Mouse (Mus musculus) c-Kit-negative CD71-positive TER-119-positive erythroid progenitor cells, embryonic 14.5 days (primary cell): ENCODE data around the gene Saxo1.

Experiments
- DNase-seq: peaks from one replicate; pipeline ENCODE4 v3.0.0-alpha.2; 2013; ENCODE audit warnings: low read depth, low spot score

Gene Saxo1

DNA sequence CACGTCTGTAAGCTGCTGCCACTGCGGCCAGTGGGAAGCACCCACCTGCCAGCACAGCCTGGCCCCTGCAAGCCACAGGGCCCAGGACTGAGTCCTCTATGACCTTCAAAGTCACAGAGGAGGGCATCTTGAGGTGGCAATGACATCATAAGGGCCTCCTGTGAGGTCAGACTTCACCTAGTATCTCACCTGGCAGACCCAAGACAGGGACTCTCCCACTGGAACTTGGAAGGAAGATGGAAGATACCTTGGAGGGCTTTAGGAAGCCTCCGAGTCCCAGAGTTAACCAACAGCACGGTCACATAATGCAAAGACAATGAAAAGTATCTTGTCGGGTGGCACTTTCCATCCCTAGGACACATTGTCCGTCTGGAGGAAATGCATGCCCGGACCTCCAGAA is at the start of gene Saxo1:
Gene Saxo1 (minus strand): TSS at position 101 of the 400 bp plus-strand sequence.
- no peak for DNase-seq

GRCm38 (mm10) chr4:86591304-86591703 is 33.2 kb upstream of the Saxo1 start:
- no peak for DNase-seq

DNA sequence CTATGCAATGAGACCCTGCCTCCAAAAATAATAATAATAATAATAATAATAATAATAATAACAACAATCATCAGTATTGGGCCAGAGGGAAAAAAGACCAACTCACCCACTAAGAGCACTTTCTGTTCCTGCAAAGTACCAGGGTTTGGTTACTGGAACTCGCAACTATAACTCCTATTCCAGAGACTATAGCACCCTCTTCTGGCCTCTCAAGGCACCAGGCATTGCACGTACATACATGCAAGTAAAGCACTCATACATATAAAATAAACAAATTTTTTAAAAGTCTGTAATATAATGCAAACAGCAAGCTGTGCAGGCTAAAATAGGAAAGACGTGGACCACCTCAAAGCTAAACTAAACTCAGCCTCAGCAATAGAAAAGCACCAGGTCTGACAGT is 30.1 kb upstream of the Saxo1 start:
- DNase-seq, result no peak

- DNase-seq, result no peak
These were observed 22.5 kb upstream of the Saxo1 start for GRCm38 (mm10) chr4:86580591-86580990.

GRCm38 (mm10) chr4:86580056-86580455 is 21.9 kb upstream of the Saxo1 start:
- no peak for DNase-seq

DNA sequence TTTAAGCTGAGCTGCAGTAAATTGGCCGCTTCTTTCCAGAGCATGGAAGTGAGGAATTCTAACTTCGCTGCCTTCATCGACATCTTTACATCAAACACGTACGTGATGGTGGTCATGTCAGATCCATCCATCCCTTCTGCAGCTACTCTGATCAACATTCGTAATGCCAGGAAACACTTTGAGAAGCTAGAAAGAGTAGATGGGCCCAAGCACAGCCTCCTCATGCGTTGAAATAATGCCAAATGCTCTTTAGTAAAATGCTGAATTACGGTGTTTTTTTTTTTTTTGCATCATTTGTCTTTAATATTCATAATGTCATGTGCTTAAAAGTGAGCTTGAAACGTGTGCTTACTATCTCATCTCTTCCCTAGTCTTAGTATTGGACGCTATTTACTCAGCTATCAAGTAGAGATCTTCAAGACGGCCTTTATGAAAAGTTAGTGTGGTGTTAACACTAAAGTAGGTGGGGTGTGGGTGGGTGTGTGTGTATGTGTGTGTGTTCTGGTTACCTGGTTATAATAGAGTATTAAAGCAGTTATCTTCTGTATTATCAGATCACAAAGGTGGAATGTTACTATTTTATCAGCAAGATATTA is 18.6 kb upstream of the Saxo1 start:
- DNase-seq, result no peak

DNA sequence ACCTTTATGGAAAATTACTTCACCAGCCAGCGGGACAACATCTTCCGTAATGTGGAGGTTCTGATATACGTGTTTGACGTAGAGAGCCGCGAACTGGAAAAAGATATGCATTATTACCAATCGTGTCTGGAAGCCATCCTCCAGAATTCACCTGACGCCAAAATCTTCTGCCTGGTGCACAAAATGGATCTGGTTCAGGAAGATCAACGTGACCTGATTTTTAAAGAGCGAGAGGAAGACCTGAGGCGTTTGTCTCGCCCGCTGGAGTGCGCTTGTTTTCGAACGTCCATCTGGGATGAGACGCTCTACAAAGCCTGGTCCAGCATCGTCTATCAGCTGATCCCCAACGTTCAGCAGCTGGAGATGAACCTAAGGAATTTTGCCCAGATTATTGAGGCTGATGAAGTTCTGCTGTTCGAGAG is 18.0 kb upstream of the Saxo1 start:
- DNase-seq, result peak; percentile 27

DNA sequence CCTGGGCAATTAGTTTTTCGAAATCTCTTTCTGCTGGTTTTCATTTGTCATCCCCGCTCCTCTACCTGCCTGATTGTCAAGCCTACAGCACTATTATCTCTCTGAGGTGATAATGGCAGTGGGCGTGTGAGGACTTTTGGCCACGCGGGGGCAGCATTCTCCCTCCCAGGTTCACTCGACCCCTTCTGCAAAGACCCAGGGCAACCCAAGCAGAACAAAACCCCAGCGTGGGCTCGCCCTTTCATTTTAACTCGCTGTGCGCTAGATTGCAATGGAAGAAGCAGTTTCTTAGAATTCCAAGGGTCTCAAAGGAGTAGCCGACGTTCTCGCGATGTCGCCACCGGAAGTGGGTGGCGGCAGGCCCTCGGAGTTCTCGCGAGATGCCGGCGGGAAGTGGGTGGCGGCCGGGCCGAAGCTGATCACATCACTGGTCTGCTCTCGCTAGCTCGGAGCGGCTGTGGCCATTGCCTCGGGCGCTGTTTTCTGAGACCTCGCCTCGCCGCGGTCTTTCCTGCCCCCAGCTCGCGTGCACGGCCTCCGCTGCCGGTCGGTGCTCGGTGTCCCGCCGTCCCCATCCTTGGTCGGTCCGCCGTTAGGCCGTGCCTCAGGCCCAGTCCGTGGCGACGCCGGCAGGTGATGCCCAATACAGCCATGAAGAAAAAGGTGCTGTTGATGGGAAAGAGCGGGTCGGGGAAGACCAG is 17.3 kb upstream of the Saxo1 start, which contains the start of gene Rraga:
Gene Rraga (plus strand): TSS at position 386 of the 701 bp plus-strand sequence.
- DNase-seq, result peak; percentile 88

GRCm38 (mm10) chr4:86574939-86575282 is 16.8 kb upstream of the Saxo1 start:
- no peak for DNase-seq

DNA sequence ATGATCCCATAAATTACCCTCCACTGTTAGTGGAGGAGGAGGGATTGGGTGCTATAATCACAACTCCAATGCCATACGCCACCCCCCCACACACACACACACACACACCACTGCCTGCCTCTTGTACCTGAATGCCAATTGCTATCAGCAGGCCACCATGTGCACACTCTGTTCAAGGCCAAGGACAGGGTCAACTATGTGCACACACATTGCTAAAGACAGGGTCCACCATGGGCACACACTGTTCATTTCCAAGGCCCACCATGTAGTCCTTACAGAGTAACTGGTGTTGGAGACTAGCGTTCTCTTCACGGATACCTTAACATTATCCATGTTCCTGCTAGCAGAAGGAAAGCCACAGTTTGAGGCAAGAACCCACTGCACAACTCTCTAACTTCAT is 2.9 kb upstream of the Saxo1 start:
- no peak for DNase-seq

DNA sequence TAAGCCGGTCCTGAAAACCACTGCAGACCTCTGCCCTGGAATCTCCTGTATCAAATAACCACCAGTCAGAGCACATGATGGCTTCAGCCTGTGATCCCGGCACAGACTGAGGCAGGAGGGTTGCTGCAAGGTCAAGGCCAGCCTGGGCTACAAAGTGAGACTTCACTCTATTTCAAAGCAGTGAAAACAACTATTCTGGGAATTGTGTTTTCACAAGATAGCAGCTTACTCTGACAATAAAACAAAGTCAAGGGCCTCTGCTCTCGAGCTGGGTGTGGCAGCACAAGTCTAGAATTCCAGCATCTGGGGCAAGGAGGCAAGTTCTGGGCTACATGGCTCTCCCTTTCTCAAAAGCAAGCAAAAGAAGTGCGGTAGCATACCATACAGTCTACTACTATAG is 878 bp upstream of the Saxo1 start:
- no peak for DNase-seq

GRCm38 (mm10) chr4:86557371-86557770 is 757 bp downstream of the Saxo1 start:
- DNase-seq, result no peak

- DNase-seq, result peak; percentile 25
These were observed 3.0 kb downstream of the Saxo1 start for GRCm38 (mm10) chr4:86555035-86555707.

DNA sequence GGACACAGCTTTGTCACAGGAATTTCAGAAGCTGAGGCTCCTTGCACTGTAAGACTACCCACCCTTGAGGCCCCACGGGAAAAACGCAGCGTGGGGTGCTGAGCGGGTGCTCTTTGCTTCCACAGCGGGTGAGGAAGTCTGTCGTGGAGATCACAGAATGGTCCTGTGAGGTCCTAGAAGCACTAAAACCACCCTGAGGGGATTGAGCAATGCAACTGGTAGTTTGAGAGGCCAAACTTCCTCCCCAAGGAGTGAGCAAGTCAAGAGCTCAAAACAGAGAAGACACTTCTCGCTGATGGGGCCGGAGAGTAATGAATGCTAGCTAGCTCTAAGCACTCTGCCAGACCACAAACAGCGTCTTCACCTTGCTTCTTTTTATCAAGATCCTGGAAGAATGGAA is 9.8 kb downstream of the Saxo1 start:
- no peak for DNase-seq

- no peak for DNase-seq
These were observed 12.5 kb downstream of the Saxo1 start for GRCm38 (mm10) chr4:86545615-86546014.

DNA sequence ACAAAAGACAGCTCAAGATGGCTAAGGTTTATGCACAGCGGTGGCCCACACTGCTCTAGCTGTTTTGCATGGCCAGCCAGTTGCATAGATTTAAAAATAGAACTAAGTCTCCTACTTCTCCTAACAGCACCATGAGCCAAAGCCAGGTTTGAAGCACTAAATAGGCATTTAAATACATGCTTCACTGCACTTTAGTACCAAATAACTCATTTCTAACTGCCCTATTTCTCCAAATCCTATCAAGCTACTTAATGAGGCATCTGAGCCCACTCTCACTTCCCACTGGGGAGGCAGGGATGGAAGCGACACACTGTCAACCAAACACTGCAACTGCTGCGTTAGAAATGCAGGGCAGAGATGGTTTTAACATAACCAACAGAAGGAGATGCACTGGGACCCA is 14.1 kb downstream of the Saxo1 start:
- no peak for DNase-seq

DNA sequence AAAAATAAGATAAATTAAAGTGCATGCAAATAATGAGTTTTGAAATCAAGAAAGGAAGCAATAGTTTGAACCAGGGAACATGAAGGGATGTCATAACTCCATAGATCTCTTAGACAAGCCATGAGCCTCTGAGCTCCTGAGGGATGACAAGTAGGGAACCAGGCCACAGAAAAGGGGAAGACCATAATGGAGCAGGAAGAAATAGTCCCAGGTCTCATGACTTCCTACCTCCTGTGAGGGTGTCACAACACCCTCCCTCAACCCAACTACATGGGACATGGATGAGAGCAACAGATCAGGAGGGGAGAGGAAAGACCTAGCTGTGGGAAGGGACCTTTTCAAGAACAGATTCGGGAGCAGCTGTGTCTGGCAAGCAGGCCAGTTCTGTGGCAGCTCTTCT is 16.6 kb downstream of the Saxo1 start:
- no peak for DNase-seq

- DNase-seq, result no peak
These were observed 19.2 kb downstream of the Saxo1 start for GRCm38 (mm10) chr4:86538936-86539335.

DNA sequence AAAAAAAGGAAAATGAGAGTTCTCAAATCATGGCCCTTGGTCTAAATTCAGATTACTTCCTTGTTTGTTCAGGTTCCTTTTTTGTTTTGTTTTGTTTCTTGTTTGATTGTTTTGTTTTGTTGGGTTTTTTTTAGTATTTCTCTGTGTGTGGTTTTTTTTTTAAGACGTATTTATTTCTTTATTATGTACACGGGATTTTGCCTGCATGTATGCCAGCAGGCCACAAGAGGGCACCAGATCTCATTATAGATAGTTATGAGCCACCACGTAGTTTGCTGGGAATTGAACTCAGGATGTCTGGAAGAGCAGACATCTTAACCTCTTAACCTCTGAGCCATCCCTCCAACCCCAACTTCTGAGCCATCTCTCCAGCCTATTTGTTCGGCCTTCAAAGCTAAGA is 20.2 kb downstream of the Saxo1 start:
- DNase-seq, result peak; percentile 34

DNA sequence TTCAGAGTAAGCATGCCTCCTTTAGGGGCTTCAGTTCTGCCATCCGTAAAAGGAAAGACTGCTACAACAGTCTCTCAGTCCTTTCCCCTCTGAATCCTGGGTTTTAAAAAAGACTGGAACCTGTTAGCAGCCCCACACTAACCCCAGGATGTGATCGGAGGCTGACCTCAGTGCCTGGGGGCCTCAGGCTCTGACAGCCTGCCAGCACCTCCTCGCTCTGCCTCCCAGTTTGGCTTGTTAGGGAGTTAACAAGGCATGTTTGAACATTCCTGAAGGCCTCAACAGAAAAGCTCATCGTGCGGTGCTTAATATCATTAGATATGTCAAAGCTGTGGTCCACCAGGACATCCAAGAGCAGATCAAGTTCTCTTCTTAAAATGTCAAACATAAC is 24.0 kb downstream of the Saxo1 start:
- no peak for DNase-seq

DNA sequence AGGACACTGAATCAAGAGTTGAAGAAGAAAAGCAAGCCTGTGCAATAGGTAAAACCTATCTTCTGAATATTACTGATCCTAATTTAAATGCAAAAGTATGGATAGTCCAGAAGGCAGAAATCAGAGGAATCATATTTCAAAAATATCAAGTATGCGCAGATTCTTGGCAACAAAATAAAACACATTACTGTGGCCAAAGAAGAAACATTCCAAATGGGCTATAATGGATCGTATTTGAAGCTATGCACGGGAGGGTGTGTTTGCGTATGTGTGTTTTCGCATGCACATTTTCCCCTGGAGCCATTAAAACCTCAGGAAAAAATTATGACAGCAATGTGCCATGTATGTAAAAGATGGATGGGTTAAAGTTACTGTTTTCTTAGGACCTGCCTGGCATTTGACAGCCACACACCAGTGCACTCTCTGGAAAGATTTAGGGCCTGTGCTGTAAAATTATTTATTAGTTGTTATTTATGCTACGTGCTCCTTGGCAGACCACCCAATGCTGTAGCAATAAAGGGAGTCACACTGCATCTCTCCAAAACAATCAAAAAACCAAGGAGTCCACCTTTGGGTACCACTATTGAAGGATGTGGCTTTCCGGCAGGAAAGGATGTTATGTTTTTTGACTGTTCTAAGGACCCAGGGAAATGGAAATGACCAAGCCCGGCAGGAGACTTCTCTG is 24.6 kb downstream of the Saxo1 start:
- DNase-seq, result no peak

DNA sequence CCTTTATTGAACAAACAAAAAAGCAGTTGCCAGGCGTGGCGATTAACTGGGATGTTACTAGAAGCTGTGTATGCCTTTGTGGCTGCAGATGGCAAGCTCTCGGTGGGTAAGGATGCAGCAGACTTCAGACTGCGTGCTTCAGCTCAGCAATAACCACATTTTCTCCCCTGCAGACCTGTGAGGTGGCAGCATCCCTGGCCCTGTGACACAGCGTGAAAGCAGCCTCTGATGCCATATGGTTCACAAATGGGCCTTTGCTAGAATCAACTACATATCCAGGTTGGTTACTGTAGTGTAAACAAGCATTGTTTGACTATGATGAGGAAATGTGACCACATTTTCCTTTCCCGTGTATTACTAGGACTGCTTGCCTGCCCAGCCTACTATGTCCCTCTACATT is 29.0 kb downstream of the Saxo1 start:
- no peak for DNase-seq
